Mouse (Mus musculus): ENCODE data around the gene Pllp. TPM values are rescaled to one million over a fixed set of nuclear protein-coding genes. Genes with fewer than 3 reads are reported as not detected.

Gene Pllp
- polyA plus RNA-seq, 1 experiment from 2014 or later = 0.66 TPM

GRCm38 (mm10) chr8:94700421-94700935 is 4.4 kb upstream of the Pllp start:
- peaks cover 10% of the 10 kb centered on the region for H3K4me1 ChIP-seq

GRCm38 (mm10) chr8:94699366-94699765 is 3.3 kb upstream of the Pllp start:
- no peaks in the 10 kb centered on the region for H3K36me3 ChIP-seq
- no peak overlapping the region for H3K4me3 ChIP-seq
- no peak overlapping the region for H3K4me2 ChIP-seq (replicated peaks)
- 72% methylated on average over 16 of the region's 16 CpGs for WGBS
- H3K27me3 ChIP-seq (replicated peaks) = peaks cover 37% of the 10 kb centered on the region
- peaks cover 19% of the 10 kb centered on the region for H3K4me1 ChIP-seq
- no peak overlapping the region for H3K9ac ChIP-seq
- no peak for ATAC-seq (ENCODE audit: low FRiP score, low read depth)
- no peak overlapping the region for H3K27ac ChIP-seq
- H3K9me3 ChIP-seq = no peaks in the 10 kb centered on the region

More at GRCm38 (mm10) chr8:94700421-94700935, 4.4 kb upstream of the Pllp start:
- no peaks in the 10 kb centered on the region for H3K9me3 ChIP-seq
- 88% methylated on average over 4 of the region's 4 CpGs for WGBS
- no peak overlapping the region for H3K9ac ChIP-seq
- no peak for ATAC-seq (ENCODE audit: low FRiP score, low read depth)
- H3K4me3 ChIP-seq = no peak overlapping the region
- H3K4me2 ChIP-seq (replicated peaks) = no peak overlapping the region
- peaks cover 26% of the 10 kb centered on the region for H3K27me3 ChIP-seq (replicated peaks)
- H3K36me3 ChIP-seq = no peaks in the 10 kb centered on the region
- no peak overlapping the region for H3K27ac ChIP-seq

- ATAC-seq (ENCODE audit: low FRiP score, low read depth) = no peak
- H3K27me3 ChIP-seq (replicated peaks) = peaks cover 51% of the 10 kb centered on the region
- no peak overlapping the region for H3K4me2 ChIP-seq (replicated peaks)
- no peaks in the 10 kb centered on the region for H3K9me3 ChIP-seq
- no peak overlapping the region for H3K27ac ChIP-seq
- H3K4me1 ChIP-seq = peaks cover 19% of the 10 kb centered on the region
- no peak overlapping the region for H3K9ac ChIP-seq
- H3K36me3 ChIP-seq = no peaks in the 10 kb centered on the region
- WGBS = 82% methylated on average over 6 of the region's 6 CpGs
- H3K4me3 ChIP-seq = no peak overlapping the region
Measured at GRCm38 (mm10) chr8:94697956-94698355, 1.9 kb upstream of the Pllp start.

GRCm38 (mm10) chr8:94696566-94696965 is 488 bp upstream of the Pllp start:
- Histone ChIP-seq H3K9me3 (no peaks in the 10 kb centered on the region), H3K27me3 (replicated peaks) (peaks cover 57% of the 10 kb centered on the region), H3K36me3 (no peaks in the 10 kb centered on the region), H3K27ac (no peak overlapping the region), H3K4me1 (peaks cover 19% of the 10 kb centered on the region), H3K9ac (no peak overlapping the region), H3K4me3 (peak overlapping the region; percentile 39; the same call in 1 of the 2 replicates), H3K4me2 (replicated peaks) (peak overlapping the region; percentile 75)
- no peak for ATAC-seq (ENCODE audit: low FRiP score, low read depth)
- WGBS = 53% methylated on average over 3 of the region's 3 CpGs

GRCm38 (mm10) chr8:94695341-94695993 is 611 bp downstream of the Pllp start:
- Histone ChIP-seq H3K36me3 (no peaks in the 10 kb centered on the region), H3K9ac (no peak overlapping the region), H3K4me3 (peak overlapping the region; percentile 39), H3K4me1 (peaks cover 19% of the 10 kb centered on the region), H3K9me3 (no peaks in the 10 kb centered on the region), H3K27ac (no peak overlapping the region), H3K4me2 (replicated peaks) (peak overlapping the region; percentile 75), H3K27me3 (replicated peaks) (peaks cover 57% of the 10 kb centered on the region)
- ATAC-seq (ENCODE audit: low FRiP score, low read depth) = peak; percentile 71
- under 1% methylated on average over 31 of the region's 31 CpGs for WGBS

- WGBS = 4% methylated on average over 6 of the region's 6 CpGs
- peak overlapping the region; percentile 75 for H3K4me2 ChIP-seq (replicated peaks)
- no peaks in the 10 kb centered on the region for H3K36me3 ChIP-seq
- no peak overlapping the region for H3K27ac ChIP-seq
- H3K27me3 ChIP-seq (replicated peaks) = peaks cover 57% of the 10 kb centered on the region
- no peaks in the 10 kb centered on the region for H3K9me3 ChIP-seq
- no peak overlapping the region for H3K4me3 ChIP-seq
- no peak overlapping the region for H3K9ac ChIP-seq
- H3K4me1 ChIP-seq = peaks cover 19% of the 10 kb centered on the region
- no peak for ATAC-seq (ENCODE audit: low FRiP score, low read depth)
Measured at GRCm38 (mm10) chr8:94694701-94695100, 1.4 kb downstream of the Pllp start.

- Histone ChIP-seq H3K36me3 (no peaks in the 10 kb centered on the region), H3K9me3 (no peaks in the 10 kb centered on the region), H3K4me3 (no peak overlapping the region), H3K27me3 (replicated peaks) (no peaks in the 10 kb centered on the region), H3K27ac (no peak overlapping the region), H3K9ac (no peak overlapping the region), H3K4me2 (replicated peaks) (no peak overlapping the region), H3K4me1 (no peaks in the 10 kb centered on the region)
- no peak for ATAC-seq (ENCODE audit: low FRiP score, low read depth)
- 77% methylated on average over 9 of the region's 9 CpGs for WGBS
Measured at GRCm38 (mm10) chr8:94685953-94686352, 10.1 kb downstream of the Pllp start.

DNA sequence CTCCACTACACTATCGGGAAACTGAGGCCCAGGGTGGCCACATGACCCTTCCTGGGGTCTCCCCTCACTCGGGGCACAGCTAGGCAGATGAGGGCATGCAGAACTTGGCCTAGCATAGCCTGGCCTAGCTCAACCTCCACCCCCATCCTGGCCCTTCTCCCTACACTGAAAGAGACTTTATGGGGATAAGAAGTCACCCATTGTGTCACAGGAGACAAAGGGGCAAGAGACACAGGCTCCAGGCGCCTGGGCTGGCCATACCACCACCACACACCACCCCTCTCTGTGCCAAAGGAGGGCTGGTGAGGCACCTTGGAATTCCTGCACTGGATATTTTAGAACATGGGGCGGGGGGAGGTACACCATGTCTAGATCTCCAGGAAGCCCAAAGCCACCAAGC is 11.8 kb downstream of the Pllp start:
- no peak for ATAC-seq (ENCODE audit: low FRiP score, low read depth)
- Histone ChIP-seq H3K9me3 (no peaks in the 10 kb centered on the region), H3K4me1 (no peaks in the 10 kb centered on the region), H3K27me3 (replicated peaks) (no peaks in the 10 kb centered on the region), H3K4me2 (replicated peaks) (no peak overlapping the region), H3K36me3 (no peaks in the 10 kb centered on the region), H3K4me3 (no peak overlapping the region), H3K9ac (no peak overlapping the region), H3K27ac (no peak overlapping the region)
- 72% methylated on average over 4 of the region's 4 CpGs for WGBS

GRCm38 (mm10) chr8:94682732-94683524 is 13.2 kb downstream of the Pllp start:
- no peaks in the 10 kb centered on the region for H3K36me3 ChIP-seq
- no peak overlapping the region for H3K4me3 ChIP-seq
- no peak overlapping the region for H3K9ac ChIP-seq
- no peak overlapping the region for H3K4me2 ChIP-seq (replicated peaks)
- WGBS = 87% methylated on average over 16 of the region's 16 CpGs
- H3K9me3 ChIP-seq = no peaks in the 10 kb centered on the region
- H3K27me3 ChIP-seq (replicated peaks) = no peaks in the 10 kb centered on the region
- H3K4me1 ChIP-seq = no peaks in the 10 kb centered on the region
- ATAC-seq (ENCODE audit: low FRiP score, low read depth) = no peak
- no peak overlapping the region for H3K27ac ChIP-seq

- no peaks in the 10 kb centered on the region for H3K27me3 ChIP-seq (replicated peaks)
- ATAC-seq (ENCODE audit: low FRiP score, low read depth) = no peak
- H3K9ac ChIP-seq = no peak overlapping the region
- no peak overlapping the region for H3K27ac ChIP-seq
- peaks cover 8% of the 10 kb centered on the region; the same call in 1 of the 2 replicates for H3K36me3 ChIP-seq
- no peak overlapping the region for H3K4me2 ChIP-seq (replicated peaks)
- H3K4me3 ChIP-seq = no peak overlapping the region
- no peaks in the 10 kb centered on the region for H3K4me1 ChIP-seq
- 88% methylated on average over 3 of the region's 3 CpGs for WGBS
- no peaks in the 10 kb centered on the region for H3K9me3 ChIP-seq
Measured at GRCm38 (mm10) chr8:94680414-94680813, 15.7 kb downstream of the Pllp start.

DNA sequence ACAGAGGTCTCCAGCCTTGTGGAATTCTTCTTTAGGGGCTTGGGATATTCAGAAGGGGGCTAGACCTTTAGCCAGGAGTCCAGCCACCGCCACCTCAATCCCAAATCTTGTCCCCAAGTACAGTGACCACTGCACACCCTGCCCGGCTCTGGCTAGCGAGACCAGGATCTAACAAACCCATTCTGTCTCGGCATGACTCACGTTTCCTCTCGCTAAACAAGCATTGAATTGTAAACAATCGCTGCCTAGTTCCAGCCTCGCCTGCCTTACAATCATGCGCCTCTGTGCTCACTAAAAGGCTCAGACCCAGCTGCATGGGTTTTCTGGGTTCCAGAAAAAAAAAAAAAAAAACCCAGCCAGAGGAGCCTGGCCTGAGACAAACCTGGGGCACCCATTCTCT is 17.5 kb downstream of the Pllp start:
- Histone ChIP-seq H3K4me1 (no peaks in the 10 kb centered on the region), H3K27ac (no peak overlapping the region), H3K36me3 (peaks cover 23% of the 10 kb centered on the region), H3K4me2 (replicated peaks) (no peak overlapping the region), H3K9me3 (no peaks in the 10 kb centered on the region), H3K4me3 (no peak overlapping the region), H3K9ac (no peak overlapping the region), H3K27me3 (replicated peaks) (no peaks in the 10 kb centered on the region)
- no peak for ATAC-seq (ENCODE audit: low FRiP score, low read depth)
- WGBS = 49% methylated on average over 9 of the region's 9 CpGs

DNA sequence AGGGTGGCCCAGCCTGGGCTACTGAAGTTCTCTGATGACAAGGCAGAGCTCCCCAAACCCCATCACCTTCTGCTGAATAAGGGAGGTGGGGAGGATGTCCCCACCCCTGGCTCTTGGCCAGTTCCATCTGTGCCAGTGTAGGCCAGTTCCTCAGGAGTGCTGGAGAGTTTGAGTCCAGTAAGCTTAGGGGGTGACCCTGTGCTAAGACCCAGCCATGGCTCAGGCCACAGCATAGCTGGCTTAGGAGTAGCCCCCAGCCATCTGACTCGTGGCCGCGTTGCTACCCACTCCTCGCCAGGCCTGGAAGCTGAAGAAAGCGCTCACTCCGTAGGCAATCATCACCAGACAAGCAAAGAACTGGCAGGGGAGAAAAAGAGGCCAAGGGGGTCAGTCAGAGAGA is 20.2 kb downstream of the Pllp start:
- H3K9me3 ChIP-seq = no peaks in the 10 kb centered on the region
- H3K27ac ChIP-seq = no peak overlapping the region

More for the DNA sequence above, 20.2 kb downstream of the Pllp start:
- Histone ChIP-seq H3K4me2 (replicated peaks) (no peak overlapping the region), H3K36me3 (peaks cover 49% of the 10 kb centered on the region), H3K27me3 (replicated peaks) (no peaks in the 10 kb centered on the region), H3K9ac (no peak overlapping the region), H3K4me1 (no peaks in the 10 kb centered on the region), H3K4me3 (no peak overlapping the region)
- 91% methylated on average over 6 of the region's 6 CpGs for WGBS
- ATAC-seq (ENCODE audit: low FRiP score, low read depth) = no peak

All from neural tube, embryonic 12.5 days (tissue).